Mouse (Mus musculus) cortical plate, adult 2 months (tissue): Measurements from ENCODE around the gene Atp13a2. TPM values are rescaled to one million over a fixed set of nuclear protein-coding genes. Genes with fewer than 3 reads are reported as not detected.

ENCODE experiments used
- H3K27ac ChIP-seq: fragments of 200-500 bp; 2 replicates; pipeline ENCODE4 v1.5.1; 2012; ENCODE audit warnings: low read length, control low read depth, inconsistent platforms; ENCODE audit not compliant: insufficient read depth
- H3K4me1 ChIP-seq: fragments of 200-500 bp; 2 replicates; pipeline ENCODE4 v1.6.1; 2011; ENCODE audit warnings: low read length; ENCODE audit not compliant: control insufficient read depth, insufficient read depth
- H3K4me3 ChIP-seq: fragments of 200-500 bp; 2 replicates; pipeline ENCODE4 v1.5.1; 2011; ENCODE audit warnings: mild to moderate bottlenecking, low read length, control low read depth; ENCODE audit not compliant: insufficient read depth
- CTCF ChIP-seq: fragments of 200-500 bp; IDR thresholded peaks from 2 replicates; pipeline ENCODE4 v1.5.1; 2011; ENCODE audit warnings: mild to moderate bottlenecking, control low read depth, low read length; ENCODE audit not compliant: insufficient read depth; ENCODE audit errors: extremely low read depth
- POLR2A ChIP-seq: fragments of 200-500 bp; IDR thresholded peaks from 2 replicates; pipeline ENCODE4 v1.6.1; 2011; ENCODE audit warnings: mild to moderate bottlenecking, low read length, control low read depth; ENCODE audit not compliant: insufficient read depth; ENCODE audit errors: extremely low read depth
- polyA plus RNA-seq: library from polyadenylated mRNA; depleted of rRNA; stranded (reverse); fragments of >200 nt; gene quantifications from 2 replicates; pipeline ENCODE4 v1.2.3, GENCODE M21; 2012

Gene Atp13a2
- polyA plus RNA-seq, 1 experiment, result 187 TPM

DNA sequence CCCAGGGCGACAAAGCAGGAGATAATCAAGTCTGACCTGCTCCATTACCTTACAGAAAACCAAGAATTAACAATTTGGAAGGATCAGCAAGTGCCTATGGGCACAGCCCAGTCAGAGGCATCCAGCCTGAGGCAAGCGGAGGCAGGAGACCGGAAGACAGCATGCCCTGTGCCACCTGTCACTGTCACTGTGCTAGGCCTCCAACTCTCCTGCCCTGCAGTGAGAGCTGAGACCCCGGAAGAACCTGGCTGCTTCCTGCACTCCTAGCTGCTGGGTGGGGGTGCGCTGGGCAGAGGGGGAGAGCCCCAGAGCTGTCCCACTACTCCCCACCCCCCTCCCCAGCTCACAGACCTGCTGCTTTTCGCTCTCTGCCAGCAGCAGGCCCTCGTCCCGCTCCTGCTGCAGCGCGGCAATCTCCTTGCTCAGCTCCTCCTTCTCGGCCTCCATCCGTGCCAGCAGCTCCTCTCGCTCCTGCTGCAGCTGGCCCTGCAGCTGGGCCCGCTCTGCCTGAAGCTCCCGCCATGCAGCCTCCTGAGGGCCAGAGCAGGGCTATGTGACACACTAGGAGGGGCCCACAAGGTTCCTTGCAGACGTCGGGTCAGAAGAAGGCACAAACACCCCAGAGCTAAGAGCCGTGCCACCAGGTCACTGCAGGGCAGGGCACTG is 44.0 kb downstream of the Atp13a2 start:
- no peak overlapping the region for H3K27ac ChIP-seq
- TF ChIP-seq POLR2A, result no peak
- TF ChIP-seq CTCF, result no peak
- no peaks in the 10 kb centered on the region for H3K4me1 ChIP-seq
- no peak overlapping the region for H3K4me3 ChIP-seq

DNA sequence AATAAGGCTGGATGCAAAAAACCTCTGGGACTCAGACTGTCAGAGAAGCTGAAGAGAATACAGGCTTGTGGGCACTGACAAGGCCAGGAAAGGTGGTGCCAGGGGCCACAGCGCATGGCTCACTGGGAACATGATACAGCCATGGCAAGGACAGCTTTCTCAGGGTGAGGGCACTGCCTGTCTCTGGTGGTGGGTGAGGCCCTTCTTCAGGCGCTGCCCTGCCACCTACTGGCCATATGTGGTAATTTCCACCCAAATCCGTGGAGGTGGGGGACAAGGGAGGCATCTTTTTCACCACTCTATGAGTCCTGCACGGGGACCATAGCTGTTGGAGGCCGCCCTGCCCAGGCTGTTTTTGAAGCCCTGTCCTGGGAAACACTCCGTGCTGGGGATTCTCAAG is 45.1 kb downstream of the Atp13a2 start:
- Histone ChIP-seq H3K4me3 (no peak overlapping the region), H3K4me1 (no peaks in the 10 kb centered on the region), H3K27ac (no peak overlapping the region)
- TF ChIP-seq POLR2A (no peak), CTCF (peak; percentile 95)

DNA sequence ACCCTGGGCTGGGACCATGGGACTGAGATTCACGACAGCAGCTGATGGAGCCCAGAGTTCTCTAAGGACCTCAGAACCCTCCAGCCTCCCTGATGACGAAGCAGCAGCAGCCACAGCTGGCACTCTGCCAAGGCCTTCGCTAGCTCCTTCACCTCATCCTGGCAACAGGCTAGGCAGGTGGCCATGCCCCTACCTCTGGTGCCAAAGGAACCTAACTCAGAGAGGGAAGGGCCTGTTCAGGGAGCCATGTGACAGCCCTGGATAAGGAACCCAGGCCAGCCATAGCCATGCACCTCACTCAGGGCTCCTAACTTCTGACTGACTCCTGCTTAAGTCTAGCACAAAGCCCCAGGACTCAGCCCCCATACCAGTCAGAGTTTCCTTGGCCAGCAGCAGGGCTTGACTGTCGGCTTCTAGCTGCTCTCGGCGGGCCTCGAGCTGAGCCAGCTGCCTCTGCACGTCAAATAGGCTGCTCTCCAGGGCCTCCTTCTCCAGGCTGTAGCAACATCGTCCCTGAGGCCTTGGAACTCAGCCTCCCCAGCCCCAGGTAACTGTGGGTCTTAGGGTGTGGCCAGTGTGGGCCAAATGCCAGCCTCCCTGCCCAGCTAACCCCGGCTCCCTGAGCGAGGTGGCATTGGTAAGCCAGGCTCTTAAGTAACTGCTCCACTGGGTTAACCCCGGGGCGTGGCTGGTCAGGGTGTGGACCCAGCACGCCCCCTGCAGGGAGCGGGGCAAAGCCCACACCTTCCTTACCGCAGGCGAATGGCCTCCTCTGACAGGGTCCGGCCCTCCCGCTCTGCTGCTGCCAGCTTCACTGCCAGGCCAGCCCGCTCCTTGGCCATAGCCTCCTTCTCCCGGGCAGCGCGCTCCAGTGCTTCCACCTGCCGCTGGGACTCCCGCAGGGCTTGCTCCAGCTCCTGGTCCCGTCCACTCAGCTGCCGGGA is 47.2 kb downstream of the Atp13a2 start:
- TF ChIP-seq CTCF (no peak), POLR2A (no peak)
- no peak overlapping the region for H3K4me3 ChIP-seq
- no peaks in the 10 kb centered on the region for H3K4me1 ChIP-seq
- H3K27ac ChIP-seq, result no peak overlapping the region

DNA sequence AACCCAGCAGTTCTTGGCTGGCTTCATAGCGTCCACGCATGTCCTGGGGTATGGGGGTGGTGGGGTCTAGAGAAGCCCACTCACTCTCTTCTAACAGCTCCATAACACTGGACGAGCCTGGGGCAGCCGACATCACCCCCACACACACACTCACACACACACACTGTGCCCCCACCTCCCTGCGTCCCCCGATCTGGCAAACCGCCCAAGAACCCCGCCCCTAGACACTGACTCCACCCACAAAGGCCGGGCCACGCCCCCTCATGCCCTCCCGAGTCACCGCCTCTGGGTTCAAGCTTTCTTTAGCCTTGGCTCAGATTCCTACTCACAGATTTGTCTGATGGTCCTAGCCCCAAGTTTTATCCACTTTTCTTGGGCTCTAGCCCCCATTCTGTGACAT is 54.4 kb downstream of the Atp13a2 start:
- Histone ChIP-seq H3K27ac (no peak overlapping the region), H3K4me1 (no peaks in the 10 kb centered on the region), H3K4me3 (no peak overlapping the region)
- TF ChIP-seq CTCF (no peak), POLR2A (no peak)

DNA sequence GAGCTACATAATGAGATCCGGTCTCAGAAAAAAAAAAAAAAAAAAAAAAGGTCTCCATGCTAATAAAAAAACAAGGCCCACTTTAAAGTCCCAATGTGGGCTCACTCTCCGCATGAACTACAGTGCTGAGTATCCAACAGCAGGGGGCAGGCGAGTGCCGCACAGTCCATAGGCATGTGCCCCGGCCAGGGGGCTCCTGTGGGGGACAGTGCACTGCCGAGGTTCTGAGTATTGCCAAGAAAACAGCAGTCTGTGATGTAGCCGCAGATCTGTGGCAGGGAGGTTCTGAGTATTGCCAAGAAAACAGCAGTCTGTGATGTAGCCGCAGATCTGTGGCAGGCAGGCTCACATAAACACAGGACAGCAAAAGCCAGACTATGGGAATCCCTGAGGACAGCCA is 58.1 kb downstream of the Atp13a2 start:
- TF ChIP-seq CTCF (peak; percentile 78), POLR2A (no peak)
- H3K27ac ChIP-seq, result no peak overlapping the region

DNA sequence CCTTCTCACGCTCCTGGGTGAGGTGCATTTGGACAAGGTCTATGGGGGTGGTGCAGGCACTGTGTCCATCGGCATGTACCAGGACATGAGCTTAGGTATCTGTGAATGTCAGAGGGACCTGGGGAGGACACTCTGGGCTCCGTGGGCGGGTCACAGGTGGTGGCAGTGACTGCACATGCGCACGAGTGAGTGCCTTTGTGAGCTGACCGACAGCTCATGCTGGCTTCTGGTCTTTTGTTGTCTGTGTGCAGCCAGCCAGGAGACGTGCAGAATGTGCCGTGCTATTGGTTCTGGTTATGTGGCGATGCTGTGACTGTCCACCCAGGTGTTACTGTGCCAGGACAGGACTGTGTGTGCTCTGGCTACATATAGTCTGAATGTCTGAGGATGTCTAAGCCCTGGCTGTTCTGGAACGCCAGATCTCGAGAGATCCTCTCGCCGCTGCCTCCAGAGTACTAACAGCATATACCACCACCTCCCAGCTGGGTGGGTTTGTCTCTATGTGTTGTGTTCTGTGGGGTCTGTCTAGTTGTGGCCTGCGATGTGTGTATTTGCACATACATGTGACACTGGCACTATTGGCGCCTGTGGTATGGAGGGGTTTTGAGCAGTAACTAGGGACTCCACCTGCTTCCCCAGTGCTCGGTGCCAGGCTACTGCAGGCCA is 62.3 kb downstream of the Atp13a2 start:
- Histone ChIP-seq H3K4me3 (no peak overlapping the region), H3K27ac (no peak overlapping the region), H3K4me1 (peaks cover 14% of the 10 kb centered on the region)
- TF ChIP-seq CTCF (no peak), POLR2A (no peak)

More for the DNA sequence above, 58.1 kb downstream of the Atp13a2 start:
- H3K4me3 ChIP-seq, result no peak overlapping the region
- peaks cover 11% of the 10 kb centered on the region for H3K4me1 ChIP-seq

DNA sequence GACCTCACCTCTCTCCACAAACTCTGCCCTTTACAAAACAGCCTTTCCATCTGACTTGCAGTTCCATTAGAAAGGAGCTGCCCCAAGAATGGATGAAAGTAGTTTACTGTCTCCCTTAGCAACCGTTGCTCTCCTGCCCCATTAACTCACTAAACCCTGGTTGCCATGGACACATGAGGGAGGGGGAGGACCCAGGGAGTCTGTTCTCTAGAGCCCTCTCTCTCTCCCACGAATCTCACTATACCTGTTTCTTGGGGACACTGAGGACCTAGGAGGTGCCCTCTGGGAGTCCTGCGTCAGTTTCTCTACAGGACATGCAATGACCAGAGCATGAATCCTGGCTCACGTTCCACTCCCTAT is 62.8 kb downstream of the Atp13a2 start:
- peak overlapping the region; percentile 24; the same call in 1 of the 2 replicates for H3K27ac ChIP-seq
- H3K4me3 ChIP-seq, result no peak overlapping the region
- TF ChIP-seq CTCF, result no peak
- peaks cover 17% of the 10 kb centered on the region for H3K4me1 ChIP-seq

DNA sequence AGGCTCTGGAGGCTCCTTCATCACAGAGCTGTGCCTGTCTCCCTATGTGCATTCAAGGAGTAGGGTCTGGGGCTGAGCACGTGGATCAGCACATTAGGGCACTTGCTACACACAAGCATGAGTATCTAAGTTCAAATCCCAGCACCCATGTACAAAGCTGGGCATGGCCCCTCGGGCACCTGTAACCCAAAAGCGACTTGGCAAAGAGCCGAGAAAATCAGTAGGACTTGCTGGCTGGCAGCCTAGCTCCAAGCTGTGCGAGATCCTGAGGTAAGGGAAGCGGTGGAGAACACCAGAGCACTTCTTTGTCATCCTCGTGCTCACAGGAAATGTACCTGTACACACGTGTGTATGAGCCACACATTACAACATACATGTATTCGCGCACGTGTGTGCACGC is 65.8 kb downstream of the Atp13a2 start:
- H3K4me3 ChIP-seq, result peak overlapping the region; percentile 20
- no peak overlapping the region for H3K27ac ChIP-seq
- TF ChIP-seq CTCF (no peak), POLR2A (no peak)

DNA sequence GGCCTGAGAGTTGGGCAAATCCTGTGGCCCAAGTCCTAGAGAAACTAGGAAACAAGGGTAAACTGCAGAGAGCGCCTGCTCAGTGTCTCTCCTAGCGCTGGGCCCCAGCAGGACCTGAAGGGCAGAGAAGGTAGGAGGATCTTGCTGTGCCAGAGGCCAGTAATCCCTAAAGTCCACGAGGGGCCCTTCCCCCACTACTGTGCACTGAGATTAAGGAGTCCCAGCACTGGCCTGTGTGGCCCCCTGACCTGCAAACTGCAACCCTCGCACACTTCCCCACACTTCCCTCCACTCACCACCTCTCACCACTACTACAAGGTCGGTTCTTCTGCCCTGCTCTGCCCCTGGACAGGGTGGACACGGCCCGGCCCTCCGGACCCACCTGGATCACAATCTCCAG is 66.5 kb downstream of the Atp13a2 start:
- H3K4me1 ChIP-seq, result peaks cover 17% of the 10 kb centered on the region
- H3K4me3 ChIP-seq, result peak overlapping the region; percentile 20
- TF ChIP-seq POLR2A (no peak), CTCF (no peak)
- H3K27ac ChIP-seq, result peak overlapping the region; percentile 6; the same call in 1 of the 2 replicates

More for the DNA sequence above, 65.8 kb downstream of the Atp13a2 start:
- H3K4me1 ChIP-seq, result peaks cover 17% of the 10 kb centered on the region
